Mouse (Mus musculus): ENCODE results near the gene Wsb2. TPM values are rescaled to one million over a fixed set of nuclear protein-coding genes. Genes with fewer than 3 reads are reported as not detected.

Gene Wsb2
- 6.6 TPM for polyA plus RNA-seq (2017; shearing (Covaris generic))

DNA sequence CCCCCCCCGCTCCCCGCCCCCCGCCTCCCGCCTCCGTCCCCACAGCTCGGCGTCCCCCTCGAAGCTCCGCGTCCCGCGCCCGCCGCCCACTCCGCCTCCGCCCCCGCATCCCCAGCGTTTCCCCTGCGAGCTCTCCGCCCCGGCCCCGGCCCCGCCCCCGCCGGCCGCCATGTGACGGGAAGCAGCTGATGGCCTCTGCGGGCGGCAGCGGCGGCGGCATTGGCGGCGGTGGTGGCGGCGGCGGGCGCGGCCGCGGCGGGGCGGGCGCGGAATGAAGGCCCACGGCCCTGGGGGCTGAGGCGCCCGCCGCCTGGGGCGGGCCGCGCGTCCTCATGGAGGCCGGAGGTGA is at the start of gene Wsb2:
TSS of gene Wsb2 (plus strand) at position 176 of the 349 bp plus-strand sequence.

DNA sequence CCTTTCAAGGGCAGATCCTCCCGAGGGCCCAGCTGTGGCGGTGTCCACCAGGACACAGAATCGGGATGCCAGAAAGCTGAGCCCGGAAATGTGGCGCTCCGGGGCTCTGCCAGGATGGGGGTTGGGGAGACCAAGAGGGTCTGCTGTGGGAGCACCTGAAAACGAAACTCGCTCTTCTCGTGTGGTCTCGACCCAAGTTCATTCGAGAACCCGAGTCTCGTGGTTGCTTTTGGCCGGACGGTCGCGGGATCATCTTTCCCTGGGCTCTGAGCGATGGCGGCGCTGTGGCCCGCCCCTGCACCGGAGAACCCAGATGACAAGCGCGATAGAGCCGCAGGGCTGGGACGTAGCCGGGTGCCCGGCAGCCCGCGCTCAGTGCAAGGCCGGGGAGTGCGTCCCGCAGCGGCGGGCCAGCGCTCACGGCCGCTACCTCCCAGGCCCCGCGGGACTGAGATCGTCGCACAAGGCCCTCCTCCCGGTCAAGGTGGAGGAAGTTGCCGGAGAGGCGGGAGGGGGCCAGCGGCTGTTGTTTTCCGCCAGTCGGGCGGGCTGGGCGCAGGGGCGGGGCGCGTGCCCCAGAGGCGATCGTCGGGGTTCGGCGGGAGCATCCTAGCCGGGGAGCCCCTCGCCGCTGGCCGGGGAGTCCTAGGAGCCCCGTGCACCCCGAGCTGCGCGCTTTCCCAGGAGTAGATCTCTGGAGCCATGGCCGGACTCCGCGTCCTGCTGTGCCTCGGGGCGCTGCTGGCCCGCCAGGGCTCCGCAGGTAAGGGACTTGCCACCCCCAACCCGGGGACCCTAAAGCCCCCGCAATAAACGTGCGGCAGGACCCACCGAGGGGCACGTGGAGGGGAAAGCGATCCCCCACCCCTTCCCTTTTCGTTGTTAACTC is 38.1 kb upstream of the Wsb2 start, which contains the start of gene Vsig10:
TSS of gene Vsig10 (plus strand) at position 343 of the 889 bp plus-strand sequence.

GRCm38 (mm10) chr5:117388877-117389276 is 31.8 kb downstream of the Wsb2 start, which contains the start of gene Rfc5:
TSS of gene Rfc5 (minus strand) at chr5:117389047.

DNA sequence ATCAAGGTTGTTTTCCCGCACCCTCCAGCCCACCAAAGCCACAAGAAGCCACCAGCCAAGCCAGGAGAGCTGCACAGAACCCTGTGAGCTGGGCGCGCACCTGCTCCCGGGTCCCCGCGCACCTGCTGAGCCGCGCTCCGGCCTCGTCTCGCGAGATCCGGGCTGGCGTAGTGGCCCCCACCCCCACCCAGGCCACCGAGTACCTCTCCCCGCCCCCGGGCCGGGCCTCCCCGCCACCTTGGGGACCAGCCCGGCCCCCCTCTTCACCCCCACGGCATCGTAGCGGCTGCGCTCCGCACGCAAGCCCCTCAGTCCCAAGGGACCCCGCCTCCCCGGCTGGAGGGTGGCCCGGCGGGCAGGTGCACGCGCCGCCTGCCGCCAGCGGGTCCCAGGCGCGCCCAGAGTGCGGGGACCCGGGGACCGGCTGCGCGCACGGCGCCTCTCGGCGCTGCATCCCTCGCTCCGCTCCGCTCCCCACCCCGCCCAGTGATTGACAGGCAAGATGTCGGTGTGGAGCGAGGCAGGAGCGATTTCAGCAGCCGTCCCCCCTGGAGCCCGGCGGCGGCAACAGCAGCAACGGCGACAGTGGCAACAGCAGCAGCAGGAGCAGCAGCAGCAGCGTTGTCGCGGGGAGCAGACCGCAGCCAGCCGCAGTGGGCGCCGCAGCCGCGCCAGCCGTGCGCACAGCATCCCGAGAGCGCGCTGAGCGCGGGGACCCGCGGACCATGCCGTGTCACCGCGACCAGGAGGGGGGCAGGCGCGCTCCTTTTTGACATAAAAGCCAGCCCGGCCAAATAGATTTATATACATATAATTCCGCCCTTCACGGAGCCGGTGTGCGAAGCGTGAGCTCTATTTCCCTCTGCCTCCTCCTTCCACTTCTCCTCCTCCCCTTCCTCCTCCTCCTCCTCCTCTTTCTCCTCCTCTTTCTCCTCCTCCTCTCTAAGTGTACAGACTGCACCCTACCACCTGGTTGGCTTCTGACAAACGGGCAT is 56.7 kb downstream of the Wsb2 start, which contains the start of gene Ksr2:
TSS of gene Ksr2 (plus strand) at position 494 of the 995 bp plus-strand sequence.

Other genes starting within 250 kb of the Wsb2 start
- 4.7 TPM for gene Suds3, start 241.2 kb upstream of the Wsb2 start, polyA plus RNA-seq (2017; shearing (Covaris generic))
- gene Taok3, start 237.2 kb upstream of the Wsb2 start, polyA plus RNA-seq (2017; shearing (Covaris generic)) = 141 TPM
- 277 TPM for gene Pebp1, start 69.7 kb upstream of the Wsb2 start, polyA plus RNA-seq (2017; shearing (Covaris generic))
- 11.3 TPM for gene Vsig10, start 38.2 kb upstream of the Wsb2 start, polyA plus RNA-seq (2017; shearing (Covaris generic))
- gene Rfc5, start 31.7 kb downstream of the Wsb2 start, polyA plus RNA-seq (2017; shearing (Covaris generic)) = 35.0 TPM
- 1.5 TPM for gene Ksr2, start 56.7 kb downstream of the Wsb2 start, polyA plus RNA-seq (2017; shearing (Covaris generic))

Measured in activated CD4-positive, CD25-positive, alpha-beta regulatory T cell, adult 9 weeks (primary cell).